Mouse (Mus musculus): ENCODE measurements at regions not wholly inside any gene's neighbourhood (a gene's known extent, or its start where the extent isn't known, plus 50 kb on each side); places are given as distances from the start of the nearest gene placed in this dataset.

- no peak for DNase-seq (ENCODE audit: low spot score in 2 of 2)
Observed at GRCm38 (mm10) chr4:68382007-68382406, 572.2 kb downstream of the Brinp1 start.

DNA sequence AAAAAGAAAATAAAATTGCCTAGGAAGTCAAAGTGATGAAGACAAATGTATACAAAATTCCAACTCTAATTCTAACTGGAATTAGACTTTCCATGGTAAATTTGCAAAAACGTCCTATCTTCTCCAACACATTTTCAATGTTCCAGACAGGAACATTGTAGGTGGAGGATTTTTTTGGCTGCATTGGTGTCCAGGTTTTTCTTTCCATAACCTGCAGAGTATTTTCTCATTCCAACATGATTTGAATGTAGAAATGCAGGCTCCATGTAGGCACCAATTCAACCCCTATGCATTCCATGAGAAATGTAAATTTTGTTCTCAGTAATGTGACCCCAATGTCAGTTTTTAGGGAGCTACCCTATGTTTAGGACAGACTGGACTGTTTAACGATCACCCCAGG is 586.2 kb downstream of the Brinp1 start:
- DNase-seq (ENCODE audit: low spot score in 2 of 2): no peak

- DNase-seq (ENCODE audit: low spot score in 2 of 2): no peak
Observed at GRCm38 (mm10) chr4:68319575-68319974, 634.6 kb downstream of the Brinp1 start.

- DNase-seq (ENCODE audit: low spot score in 2 of 2): no peak
Observed at GRCm38 (mm10) chr4:68312751-68313150, 641.4 kb downstream of the Brinp1 start.

DNA sequence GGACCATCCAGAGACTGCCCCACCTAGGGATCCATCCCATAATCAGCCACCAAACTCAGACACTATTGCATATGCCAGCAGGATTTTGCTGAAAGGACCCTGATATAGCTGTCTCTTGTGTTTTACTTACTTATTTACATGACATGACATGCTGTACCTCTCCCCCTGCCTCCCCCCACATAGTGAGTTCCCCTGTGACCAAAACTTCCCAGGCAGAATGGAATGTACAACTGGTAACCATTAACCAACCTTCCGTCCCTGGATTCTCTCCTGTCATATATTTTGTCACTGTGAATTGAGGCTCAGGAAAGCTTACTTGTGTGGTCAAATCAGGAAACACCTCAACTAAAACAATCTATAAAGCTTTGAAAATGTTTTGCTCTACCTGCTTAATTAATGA is 669.4 kb downstream of the Brinp1 start:
- no peak for DNase-seq (ENCODE audit: low spot score in 2 of 2)

DNA sequence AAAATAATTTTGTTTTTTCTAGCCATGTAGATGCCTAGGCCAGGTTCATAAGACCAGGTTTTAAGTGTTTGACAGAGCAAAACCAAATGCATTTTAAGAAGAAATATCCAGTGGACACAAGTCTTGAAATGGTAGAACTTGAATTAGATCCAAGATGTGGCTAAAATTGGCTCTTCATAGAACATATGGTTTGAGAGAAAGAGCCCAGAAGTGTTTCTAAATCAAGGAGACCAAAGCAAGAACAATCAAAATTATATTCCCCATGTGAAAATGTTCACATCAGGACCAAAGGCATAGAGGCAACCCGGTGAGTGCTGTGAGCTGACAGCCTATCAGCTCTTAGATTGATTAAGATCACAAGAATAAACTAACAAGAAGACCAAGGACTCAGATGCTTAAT is 673.3 kb downstream of the Brinp1 start:
- DNase-seq (ENCODE audit: low spot score in 2 of 2): peak in 1 of 2 experiments; percentile 12

- no peak for DNase-seq (ENCODE audit: low spot score in 2 of 2)
Observed at GRCm38 (mm10) chr4:68275063-68275708, 679.0 kb downstream of the Brinp1 start.

All from frontal cortex, postnatal 36 days (tissue).